Mouse (Mus musculus): Measurements from ENCODE around the gene Pcnx3. TPM values are rescaled to one million over a fixed set of nuclear protein-coding genes. Genes with fewer than 3 reads are reported as not detected.

The Pcnx3 gene
- polyA plus RNA-seq, 1 experiment: 88.8 TPM

DNA sequence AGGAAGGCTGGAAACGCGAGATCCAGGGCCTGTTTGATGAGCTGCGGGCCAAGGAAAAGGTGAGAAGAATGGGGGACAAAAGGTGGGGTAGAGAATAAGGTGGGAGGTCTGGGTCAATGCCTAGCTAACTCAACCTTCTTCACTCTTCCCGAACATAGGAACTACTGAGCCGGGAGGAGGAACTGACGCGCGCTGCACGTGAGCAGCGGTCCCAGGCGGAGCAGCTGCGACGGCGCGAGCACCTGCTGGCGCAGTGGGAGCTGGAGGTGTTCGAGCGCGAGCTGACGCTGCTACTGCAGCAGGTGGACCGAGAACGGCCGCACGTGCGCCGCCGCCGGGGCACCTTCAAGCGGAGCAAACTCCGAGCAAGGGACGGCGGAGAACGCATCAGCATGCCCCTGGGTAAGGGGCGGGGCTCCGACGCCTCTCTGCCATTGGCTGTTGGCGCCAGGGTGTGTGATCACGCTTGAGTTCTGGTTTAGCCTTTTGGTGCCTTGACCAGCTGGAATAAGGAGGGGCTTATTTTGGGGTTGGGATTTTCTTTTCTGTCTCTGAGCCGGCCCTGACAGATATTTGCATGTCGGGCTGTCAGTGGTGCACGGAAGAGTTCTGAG is 7.2 kb upstream of the Pcnx3 start:
- WGBS: 66% methylated on average over 41 of the region's 41 CpGs
- TF ChIP-seq POLR2A (IDR thresholded peaks at IDR 0.05; ENCODE audit: low read depth, low read length) (no peak), CTCF (conservative IDR thresholded peaks at IDR 0.05; ENCODE audit: insufficient read depth, insufficient read length, low read depth, low read length) (no peak)

DNA sequence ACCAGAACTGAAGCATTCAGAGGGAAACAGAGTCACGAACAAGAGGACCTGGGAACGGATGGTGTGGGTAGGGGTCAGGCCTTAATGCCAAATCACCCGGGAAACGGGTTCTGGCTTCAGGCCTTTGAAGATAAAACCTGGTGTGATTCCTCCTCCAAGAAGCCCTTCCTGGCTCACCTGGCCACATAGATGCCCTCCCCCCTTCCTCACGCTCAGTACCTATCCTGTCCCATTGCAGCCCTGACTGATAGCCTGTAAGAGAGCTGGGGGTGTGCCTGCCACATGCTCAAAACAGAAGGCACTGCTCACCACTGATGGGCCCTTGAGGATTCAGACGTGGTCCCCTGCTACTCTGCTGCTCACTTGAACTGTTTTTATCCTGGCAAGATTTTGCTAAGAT is 5.1 kb upstream of the Pcnx3 start:
- Histone ChIP-seq H3K36me3 (ENCODE audit: control insufficient read depth, insufficient read depth, low read length) (peaks cover 6% of the 10 kb centered on the region; the same call in 1 of the 2 replicates), H3K27me3 (replicated peaks; ENCODE audit: control insufficient read depth, insufficient read depth, low read length) (no peaks in the 10 kb centered on the region), H3K4me1 (ENCODE audit: control insufficient read depth, insufficient read depth, low read length) (peaks cover 14% of the 10 kb centered on the region), H3K4me3 (ENCODE audit: insufficient read depth, low read depth, low read length) (no peak overlapping the region), H3K27ac (ENCODE audit: insufficient read depth, low read depth, low read length) (no peak overlapping the region)
- 71% methylated on average over 6 of the region's 6 CpGs for WGBS
- TF ChIP-seq POLR2A (IDR thresholded peaks at IDR 0.05; ENCODE audit: low read depth, low read length): no peak
- TF ChIP-seq CTCF (conservative IDR thresholded peaks at IDR 0.05; ENCODE audit: insufficient read depth, insufficient read length, low read depth, low read length): no peak
- no peak for DNase-seq

More for the DNA sequence above, 7.2 kb upstream of the Pcnx3 start:
- no peak for DNase-seq
- peaks cover 6% of the 10 kb centered on the region; the same call in 1 of the 2 replicates for H3K36me3 ChIP-seq (ENCODE audit: control insufficient read depth, insufficient read depth, low read length)
- no peaks in the 10 kb centered on the region for H3K27me3 ChIP-seq (replicated peaks; ENCODE audit: control insufficient read depth, insufficient read depth, low read length)
- H3K4me1 ChIP-seq (ENCODE audit: control insufficient read depth, insufficient read depth, low read length): peaks cover 8% of the 10 kb centered on the region; the same call in 1 of the 2 replicates
- no peak overlapping the region for H3K4me3 ChIP-seq (ENCODE audit: insufficient read depth, low read depth, low read length)
- H3K27ac ChIP-seq (ENCODE audit: insufficient read depth, low read depth, low read length): no peak overlapping the region

DNA sequence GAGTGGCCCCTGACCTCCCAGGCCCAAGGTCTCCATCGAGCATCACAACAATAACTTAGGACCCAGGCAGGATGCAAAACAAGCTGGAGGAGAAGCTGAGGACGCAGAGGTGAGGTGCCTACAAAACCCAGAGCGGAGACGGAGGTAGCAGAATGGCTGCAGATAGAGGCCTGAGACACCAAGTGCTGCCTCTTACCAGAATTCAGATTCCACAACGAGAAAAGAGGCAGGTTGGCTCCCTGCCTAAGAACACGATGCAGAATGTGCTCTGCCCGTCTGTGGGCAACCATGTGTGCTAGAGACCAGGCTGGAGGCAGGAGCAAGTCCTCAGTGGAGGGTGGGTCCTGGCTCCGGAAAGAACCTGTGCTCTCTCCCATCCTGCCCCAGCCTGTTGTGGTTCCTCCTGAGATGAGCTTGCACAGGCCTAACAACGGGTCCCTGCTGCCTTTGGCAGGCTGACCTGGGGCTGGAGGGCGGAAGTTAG is 4.2 kb upstream of the Pcnx3 start:
- WGBS: 31% methylated on average over 10 of the region's 10 CpGs
- peak overlapping the region; percentile 88 for H3K4me3 ChIP-seq (ENCODE audit: insufficient read depth, low read depth, low read length)
- no peaks in the 10 kb centered on the region for H3K27me3 ChIP-seq (replicated peaks; ENCODE audit: control insufficient read depth, insufficient read depth, low read length)
- peaks cover 6% of the 10 kb centered on the region; the same call in 1 of the 2 replicates for H3K36me3 ChIP-seq (ENCODE audit: control insufficient read depth, insufficient read depth, low read length)
- TF ChIP-seq CTCF (conservative IDR thresholded peaks at IDR 0.05; ENCODE audit: insufficient read depth, insufficient read length, low read depth, low read length) (no peak), POLR2A (IDR thresholded peaks at IDR 0.05; ENCODE audit: low read depth, low read length) (no peak)
- DNase-seq: peak; percentile 48
- H3K27ac ChIP-seq (ENCODE audit: insufficient read depth, low read depth, low read length): peak overlapping the region; percentile 81
- peaks cover 14% of the 10 kb centered on the region for H3K4me1 ChIP-seq (ENCODE audit: control insufficient read depth, insufficient read depth, low read length)

DNA sequence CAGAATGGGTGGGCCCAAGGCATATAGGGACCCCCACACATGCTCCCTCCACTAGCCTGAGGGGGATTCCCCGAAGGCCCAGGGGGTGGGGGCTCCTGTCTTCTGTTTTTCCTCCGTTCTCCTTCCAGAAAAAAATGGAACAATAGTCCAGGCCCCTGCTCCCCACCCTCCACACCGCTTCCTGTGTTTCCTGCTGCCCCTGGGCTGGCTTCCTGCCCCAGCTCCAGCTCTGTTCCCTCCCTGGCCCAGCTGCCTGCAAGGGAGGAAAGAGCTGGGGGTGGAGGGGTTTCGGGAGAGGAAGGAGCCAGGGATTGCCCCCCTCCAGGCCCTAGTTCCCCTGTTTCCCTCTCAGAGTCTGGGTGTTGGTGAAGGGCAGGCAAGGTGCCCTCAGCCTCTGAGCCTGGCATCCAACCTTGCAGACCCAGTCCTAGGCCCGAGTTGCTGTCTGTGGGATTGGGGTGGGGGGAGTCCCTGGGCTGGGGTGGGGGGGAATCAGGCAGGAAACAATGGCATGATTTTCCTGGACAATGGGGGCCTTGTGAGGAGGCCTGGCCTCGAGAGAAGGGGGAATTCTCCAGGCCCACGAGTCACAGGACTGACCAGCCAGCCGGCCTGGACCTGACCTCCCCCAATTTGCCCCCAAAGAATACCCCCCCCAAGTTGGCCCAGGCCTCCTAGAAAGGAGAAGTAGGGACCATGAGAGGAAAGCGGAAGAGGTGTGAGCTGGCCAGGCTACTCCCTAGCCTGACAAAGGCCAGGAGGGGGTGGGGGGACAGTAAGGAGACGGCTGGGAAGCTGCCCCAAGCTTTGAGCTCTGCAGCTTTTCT is 3.6 kb upstream of the Pcnx3 start:
- peak; percentile 83 for DNase-seq
- Histone ChIP-seq H3K27me3 (replicated peaks; ENCODE audit: control insufficient read depth, insufficient read depth, low read length) (no peaks in the 10 kb centered on the region), H3K4me1 (ENCODE audit: control insufficient read depth, insufficient read depth, low read length) (peaks cover 14% of the 10 kb centered on the region), H3K4me3 (ENCODE audit: insufficient read depth, low read depth, low read length) (peak overlapping the region; percentile 88), H3K36me3 (ENCODE audit: control insufficient read depth, insufficient read depth, low read length) (peaks cover 3% of the 10 kb centered on the region; the same call in 1 of the 2 replicates), H3K27ac (ENCODE audit: insufficient read depth, low read depth, low read length) (peak overlapping the region; percentile 81)
- TF ChIP-seq CTCF (conservative IDR thresholded peaks at IDR 0.05; ENCODE audit: insufficient read depth, insufficient read length, low read depth, low read length) (no peak), POLR2A (IDR thresholded peaks at IDR 0.05; ENCODE audit: low read depth, low read length) (no peak)
- 32% methylated on average over 10 of the region's 10 CpGs for WGBS

DNA sequence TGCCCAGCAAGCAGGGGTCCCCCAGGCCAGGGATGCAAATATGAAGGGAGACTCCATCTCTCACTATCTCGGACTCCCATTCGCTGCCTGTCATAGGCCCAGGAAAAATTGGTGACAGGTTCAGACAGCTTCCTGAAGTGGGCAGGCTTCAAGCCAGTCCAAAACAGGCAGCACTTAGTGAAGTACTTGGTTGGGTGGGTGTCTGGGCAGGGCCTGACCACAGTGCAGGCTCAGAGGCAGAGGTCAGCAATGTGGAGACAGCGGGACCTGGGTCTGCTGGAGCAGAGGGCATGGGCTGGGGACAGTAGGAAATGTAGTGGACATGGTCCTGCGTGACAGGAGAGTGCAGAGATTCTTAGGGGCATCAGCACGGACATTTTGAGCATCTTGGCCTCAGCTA is 2.9 kb upstream of the Pcnx3 start:
- no peak for DNase-seq
- Histone ChIP-seq H3K27ac (ENCODE audit: insufficient read depth, low read depth, low read length) (peak overlapping the region; percentile 81), H3K4me3 (ENCODE audit: insufficient read depth, low read depth, low read length) (peak overlapping the region; percentile 88), H3K36me3 (ENCODE audit: control insufficient read depth, insufficient read depth, low read length) (peaks cover under 1% of the 10 kb centered on the region; the same call in 1 of the 2 replicates), H3K27me3 (replicated peaks; ENCODE audit: control insufficient read depth, insufficient read depth, low read length) (no peaks in the 10 kb centered on the region), H3K4me1 (ENCODE audit: control insufficient read depth, insufficient read depth, low read length) (peaks cover 14% of the 10 kb centered on the region)
- 39% methylated on average over 5 of the region's 5 CpGs for WGBS
- TF ChIP-seq POLR2A (IDR thresholded peaks at IDR 0.05; ENCODE audit: low read depth, low read length): no peak
- no peak for TF ChIP-seq CTCF (conservative IDR thresholded peaks at IDR 0.05; ENCODE audit: insufficient read depth, insufficient read length, low read depth, low read length)

DNA sequence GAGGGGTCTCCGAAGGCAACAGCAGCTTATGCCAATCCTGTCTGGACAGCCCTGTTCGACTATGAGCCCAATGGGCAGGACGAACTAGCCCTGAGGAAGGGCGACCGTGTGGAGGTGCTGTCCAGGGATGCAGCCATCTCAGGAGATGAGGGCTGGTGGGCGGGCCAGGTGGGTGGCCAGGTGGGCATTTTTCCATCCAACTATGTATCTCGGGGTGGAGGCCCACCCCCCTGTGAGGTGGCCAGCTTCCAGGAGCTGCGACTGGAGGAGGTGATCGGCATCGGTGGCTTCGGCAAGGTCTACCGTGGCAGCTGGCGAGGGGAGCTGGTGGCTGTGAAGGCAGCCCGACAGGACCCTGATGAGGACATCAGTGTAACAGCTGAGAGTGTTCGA is 1.6 kb upstream of the Pcnx3 start:
- Histone ChIP-seq H3K36me3 (ENCODE audit: control insufficient read depth, insufficient read depth, low read length) (0 out of 2 replicates have a peak, but pooled peaks cover 2% of the 10 kb centered on the region), H3K27me3 (replicated peaks; ENCODE audit: control insufficient read depth, insufficient read depth, low read length) (no peaks in the 10 kb centered on the region), H3K4me3 (ENCODE audit: insufficient read depth, low read depth, low read length) (peak overlapping the region; percentile 88), H3K4me1 (ENCODE audit: control insufficient read depth, insufficient read depth, low read length) (peaks cover 14% of the 10 kb centered on the region), H3K27ac (ENCODE audit: insufficient read depth, low read depth, low read length) (peak overlapping the region; percentile 92; the same call in 1 of the 2 replicates)
- WGBS: 13% methylated on average over 15 of the region's 15 CpGs
- no peak for DNase-seq
- TF ChIP-seq POLR2A (IDR thresholded peaks at IDR 0.05; ENCODE audit: low read depth, low read length) (no peak), CTCF (conservative IDR thresholded peaks at IDR 0.05; ENCODE audit: insufficient read depth, insufficient read length, low read depth, low read length) (no peak)

All from kidney, adult 2 months (tissue).